Mouse (Mus musculus): ENCODE results near the gene Evi5.

Evi5 gene

GRCm38 (mm10) chr5:107708124-107708797 lies 166.6 kb downstream of the Evi5 start:
- DNase-seq (ENCODE audit: low read depth, low spot score) = no peak

GRCm38 (mm10) chr5:107706262-107706661 lies 168.6 kb downstream of the Evi5 start:
- no peak for DNase-seq (ENCODE audit: low read depth, low spot score)

- DNase-seq (ENCODE audit: low read depth, low spot score) = no peak
Observed at GRCm38 (mm10) chr5:107705756-107706155, 169.2 kb downstream of the Evi5 start.

GRCm38 (mm10) chr5:107703207-107703763 lies 171.6 kb downstream of the Evi5 start:
- no peak for DNase-seq (ENCODE audit: low read depth, low spot score)

GRCm38 (mm10) chr5:107701658-107702057 lies 173.2 kb downstream of the Evi5 start:
- DNase-seq (ENCODE audit: low read depth, low spot score) = no peak

- no peak for DNase-seq (ENCODE audit: low read depth, low spot score)
Observed at GRCm38 (mm10) chr5:107700873-107701272, 174.0 kb downstream of the Evi5 start.

GRCm38 (mm10) chr5:107698888-107699287 lies 176.0 kb downstream of the Evi5 start:
- DNase-seq (ENCODE audit: low read depth, low spot score) = no peak

- DNase-seq (ENCODE audit: low read depth, low spot score) = no peak
Observed at GRCm38 (mm10) chr5:107695019-107695418, 179.9 kb downstream of the Evi5 start.

Measured in c-Kit-negative CD71-positive TER-119-positive erythroid progenitor cells, embryonic 14.5 days (primary cell).